ENCODE assay signal across 11 mouse cellular contexts in genomic region chr8:73132080-73132479, GRCm38 (mm10).
"Had no signal": no experiment of that assay in that cellular context is flagged by ENCODE, and none has a peak within 500 bp of the region (broad histone marks: within the 10 kb centered on the region; RNA-seq: fewer than 3 reads in every experiment).

No protein-coding gene starts in this region.

- H3K4me1 ChIP-seq: limb, embryonic 15.5 days; liver, embryonic 12.5 days; neural tube, embryonic 15.5 days had no signal

- H3K27me3 ChIP-seq: limb, embryonic 15.5 days; liver, embryonic 12.5 days; neural tube, embryonic 15.5 days had no signal

- DNase-seq: kidney, adult 8-10 months; lung, embryonic 14.5 days; lung, postnatal 4 days; midbrain, embryonic 14.5 days; spleen, adult 18-20 months; thymus, adult 2 months had no signal

- H3K4me3 ChIP-seq: limb, embryonic 15.5 days; liver, embryonic 12.5 days; midbrain, embryonic 10.5 days; myocyte; neural tube, embryonic 15.5 days had no signal

- H3K9me3 ChIP-seq: limb, embryonic 15.5 days; liver, embryonic 12.5 days; midbrain, embryonic 10.5 days; neural tube, embryonic 15.5 days had no signal

- H3K27ac ChIP-seq: limb, embryonic 15.5 days; liver, embryonic 12.5 days; midbrain, embryonic 10.5 days; neural tube, embryonic 15.5 days had no signal

- H3K36me3 ChIP-seq: liver, embryonic 12.5 days had no signal

- H3K4me2 ChIP-seq: limb, embryonic 15.5 days; liver, embryonic 12.5 days; lung, embryonic 14.5 days; neural tube, embryonic 15.5 days had no signal

- H3K9ac ChIP-seq: limb, embryonic 15.5 days; liver, embryonic 12.5 days; lung, embryonic 14.5 days; neural tube, embryonic 15.5 days had no signal

- ATAC-seq: liver, embryonic 12.5 days had no signal
